Mouse (Mus musculus): Measurements from ENCODE around the gene Vps29.

Gene Vps29

GRCm38 (mm10) chr5:122334682-122335081, 19.5 kb upstream of the Vps29 start:
- peak in 1 of 2 experiments; percentile 61 for DNase-seq (ENCODE audit: inconsistent age in 2 of 2, low spot score in 1 of 2)

GRCm38 (mm10) chr5:122336554-122337294, 17.4 kb upstream of the Vps29 start:
- DNase-seq (ENCODE audit: inconsistent age in 2 of 2, low spot score in 1 of 2), result no peak

GRCm38 (mm10) chr5:122342874-122343273, 11.3 kb upstream of the Vps29 start:
- DNase-seq (ENCODE audit: inconsistent age in 2 of 2, low spot score in 1 of 2), result no peak

- no peak for DNase-seq (ENCODE audit: inconsistent age in 2 of 2, low spot score in 1 of 2)
Observed at GRCm38 (mm10) chr5:122343768-122344167, 10.4 kb upstream of the Vps29 start.

- peak; percentile 64 to 90 for DNase-seq (ENCODE audit: inconsistent age in 2 of 2, low spot score in 1 of 2)
Observed at GRCm38 (mm10) chr5:122344260-122344659, 9.9 kb upstream of the Vps29 start.

- DNase-seq (ENCODE audit: inconsistent age in 2 of 2, low spot score in 1 of 2), result no peak
Observed at GRCm38 (mm10) chr5:122345777-122346176, 8.4 kb upstream of the Vps29 start.

- no peak for DNase-seq (ENCODE audit: inconsistent age in 2 of 2, low spot score in 1 of 2)
Observed at GRCm38 (mm10) chr5:122354492-122355067, 411 bp downstream of the Vps29 start.

GRCm38 (mm10) chr5:122371591-122372191, 17.5 kb downstream of the Vps29 start, which contains the start of gene Gpn3:
TSS of gene Gpn3 (plus strand) at chr5:122371876.
- DNase-seq (ENCODE audit: inconsistent age in 2 of 2, low spot score in 1 of 2), result no peak

GRCm38 (mm10) chr5:122372192-122372769, 18.1 kb downstream of the Vps29 start, which contains the start of gene Fam216a:
TSS of gene Fam216a (minus strand) at chr5:122372364.
- peak; percentile 99 to 100 for DNase-seq (ENCODE audit: inconsistent age in 2 of 2, low spot score in 1 of 2)

GRCm38 (mm10) chr5:122372878-122373277, 18.7 kb downstream of the Vps29 start:
- peak in 1 of 2 experiments; percentile 30 for DNase-seq (ENCODE audit: inconsistent age in 2 of 2, low spot score in 1 of 2)

GRCm38 (mm10) chr5:122377101-122377833, 23.1 kb downstream of the Vps29 start:
- no peak for DNase-seq (ENCODE audit: inconsistent age in 2 of 2, low spot score in 1 of 2)

- no peak for DNase-seq (ENCODE audit: inconsistent age in 2 of 2, low spot score in 1 of 2)
Observed at GRCm38 (mm10) chr5:122378171-122378570, 24.0 kb downstream of the Vps29 start.

GRCm38 (mm10) chr5:122379374-122380155, 25.4 kb downstream of the Vps29 start:
- peak; percentile 80 to 91 for DNase-seq (ENCODE audit: inconsistent age in 2 of 2, low spot score in 1 of 2)

- DNase-seq (ENCODE audit: inconsistent age in 2 of 2, low spot score in 1 of 2), result peak in 1 of 2 experiments; percentile 30
Observed at GRCm38 (mm10) chr5:122390006-122390405, 35.8 kb downstream of the Vps29 start.

- peak in 1 of 2 experiments; percentile 31 for DNase-seq (ENCODE audit: inconsistent age in 2 of 2, low spot score in 1 of 2)
Observed at GRCm38 (mm10) chr5:122390671-122391070, 36.5 kb downstream of the Vps29 start.

- peak in 1 of 2 experiments; percentile 50 for DNase-seq (ENCODE audit: inconsistent age in 2 of 2, low spot score in 1 of 2)
Observed at GRCm38 (mm10) chr5:122391178-122391785, 37.1 kb downstream of the Vps29 start.

GRCm38 (mm10) chr5:122391786-122392180, 37.6 kb downstream of the Vps29 start, which contains the start of gene Arpc3:
TSS of gene Arpc3 (plus strand) at chr5:122391878.
- DNase-seq (ENCODE audit: inconsistent age in 2 of 2, low spot score in 1 of 2), result peak; percentile 92 to 96

- peak; percentile 39 to 79 for DNase-seq (ENCODE audit: inconsistent age in 2 of 2, low spot score in 1 of 2)
Observed at GRCm38 (mm10) chr5:122392227-122393004, 38.2 kb downstream of the Vps29 start.

- DNase-seq (ENCODE audit: inconsistent age in 2 of 2, low spot score in 1 of 2), result peak; percentile 76 to 93
Observed at GRCm38 (mm10) chr5:122393887-122394286, 39.7 kb downstream of the Vps29 start.

Data from adrenal gland, adult (tissue).